Mouse (Mus musculus) right cerebral cortex, adult 2 months (tissue): ENCODE measurements around the gene Smyd2.
A peak's percentile ranks its signal among the peaks of the same experiment; 100 is the strongest.

Source experiments
- DNase-seq, 2 experiments: peaks; one replicate each; pipeline ENCODE4 v3.0.0; 2021 to 2022; ENCODE audit warnings: low spot score in 2 of 2

Gene Smyd2

GRCm38 (mm10) chr1:189917126-189917500, 5.0 kb downstream of the Smyd2 start:
- no peak for DNase-seq

DNA sequence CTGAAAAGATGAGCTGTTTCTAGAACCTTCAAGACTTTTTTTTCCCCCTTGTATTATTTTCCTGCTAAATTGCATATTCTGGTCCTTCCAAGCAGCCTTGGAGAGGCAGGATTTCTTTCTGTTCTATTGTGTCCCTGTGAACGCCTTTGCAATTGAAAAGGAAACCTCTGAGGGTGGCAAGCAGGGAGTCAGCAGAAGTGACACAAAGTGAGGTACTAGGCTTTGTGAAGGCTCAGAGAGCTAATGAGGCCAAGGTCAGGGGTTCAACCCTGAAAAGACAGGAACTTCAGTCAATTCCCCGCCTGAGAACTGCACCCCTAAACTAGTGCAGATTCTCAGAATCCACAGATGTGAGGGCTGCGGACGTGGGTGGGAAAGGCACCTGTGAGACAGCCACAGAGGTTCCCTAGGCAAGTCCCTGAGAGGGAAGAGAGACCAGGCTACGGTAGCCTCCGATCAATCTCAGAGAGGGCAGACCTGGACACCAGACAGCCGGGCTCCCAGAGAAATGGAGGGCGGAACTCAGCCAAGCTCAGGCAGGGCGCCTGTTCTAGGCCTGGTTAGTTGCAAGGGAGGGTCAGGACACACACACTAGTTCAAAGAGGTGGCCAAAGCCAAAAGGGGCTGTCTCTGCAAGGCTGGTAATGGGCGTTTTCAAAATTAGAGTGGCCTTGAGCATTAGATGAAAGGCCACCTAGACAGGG, 5.6 kb downstream of the Smyd2 start:
- DNase-seq = no peak

GRCm38 (mm10) chr1:189913093-189913760, 8.9 kb downstream of the Smyd2 start:
- no peak for DNase-seq

- no peak for DNase-seq
Observed at GRCm38 (mm10) chr1:189910685-189911345, 11.3 kb downstream of the Smyd2 start.

DNA sequence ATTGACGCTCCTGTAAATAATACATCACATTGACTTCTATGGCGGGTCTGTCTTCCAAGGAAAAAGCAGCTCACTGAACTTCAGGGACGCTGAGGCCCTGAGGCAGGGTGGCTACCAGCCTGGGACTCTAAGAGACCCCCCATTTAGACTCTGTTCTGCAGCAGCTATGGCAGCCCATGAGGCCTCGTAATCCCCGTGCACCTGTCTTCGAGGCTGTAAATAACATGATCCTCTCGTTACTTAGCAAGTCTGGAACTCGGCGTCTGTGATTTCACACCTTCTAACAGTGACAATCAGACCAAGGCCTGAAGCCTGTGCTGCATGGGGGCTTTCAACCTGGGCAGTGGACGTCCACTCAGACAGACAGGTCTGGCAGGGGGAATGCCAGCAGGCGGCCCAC, 19.0 kb downstream of the Smyd2 start:
- no peak for DNase-seq

DNA sequence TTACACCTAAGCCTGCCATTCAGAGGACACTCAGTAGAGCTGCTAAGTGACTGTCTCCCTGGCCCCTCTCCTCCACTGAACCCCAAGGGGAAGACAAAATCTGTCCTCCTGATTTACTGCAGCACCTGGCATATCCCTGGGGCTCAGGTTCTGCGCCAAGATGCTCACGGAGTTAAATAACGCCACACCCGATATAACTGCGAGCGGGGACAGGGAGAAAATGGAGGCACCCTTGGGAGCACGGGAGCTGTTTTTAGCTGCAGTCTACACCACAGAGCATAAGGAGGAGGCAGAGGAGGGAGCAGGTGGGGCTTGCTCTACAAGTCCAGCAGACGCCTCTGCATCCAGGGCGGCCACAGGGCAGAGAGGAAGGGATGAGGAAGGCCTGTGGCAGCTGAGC, 19.8 kb downstream of the Smyd2 start:
- no peak for DNase-seq

- DNase-seq = no peak
Observed at GRCm38 (mm10) chr1:189899526-189899925, 22.6 kb downstream of the Smyd2 start.

- DNase-seq = no peak
Observed at GRCm38 (mm10) chr1:189898708-189899107, 23.5 kb downstream of the Smyd2 start.

GRCm38 (mm10) chr1:189897861-189898260, 24.3 kb downstream of the Smyd2 start:
- no peak for DNase-seq

- DNase-seq = peak; percentile 31 to 45
Observed at GRCm38 (mm10) chr1:189894191-189894590, 28.0 kb downstream of the Smyd2 start.

DNA sequence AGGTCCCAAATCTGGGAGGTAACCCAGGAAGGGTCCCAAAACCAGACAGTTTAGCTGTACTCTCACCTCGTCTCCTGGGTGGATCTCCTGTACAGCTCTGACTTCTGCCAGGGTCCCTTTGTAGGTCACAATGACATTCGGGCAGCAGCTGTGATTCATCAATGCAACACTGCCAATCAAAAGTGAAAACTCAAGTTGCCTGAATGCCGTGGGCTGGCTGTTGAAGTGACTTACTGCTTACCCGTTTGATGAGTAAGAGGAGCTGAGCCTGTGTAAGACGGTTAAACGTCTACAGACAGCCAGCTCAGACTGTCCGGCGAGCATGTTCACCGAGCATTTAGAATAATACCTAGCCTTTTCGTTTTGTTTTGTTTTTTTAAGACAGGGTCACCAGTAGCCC, 33.4 kb downstream of the Smyd2 start:
- DNase-seq = no peak

DNA sequence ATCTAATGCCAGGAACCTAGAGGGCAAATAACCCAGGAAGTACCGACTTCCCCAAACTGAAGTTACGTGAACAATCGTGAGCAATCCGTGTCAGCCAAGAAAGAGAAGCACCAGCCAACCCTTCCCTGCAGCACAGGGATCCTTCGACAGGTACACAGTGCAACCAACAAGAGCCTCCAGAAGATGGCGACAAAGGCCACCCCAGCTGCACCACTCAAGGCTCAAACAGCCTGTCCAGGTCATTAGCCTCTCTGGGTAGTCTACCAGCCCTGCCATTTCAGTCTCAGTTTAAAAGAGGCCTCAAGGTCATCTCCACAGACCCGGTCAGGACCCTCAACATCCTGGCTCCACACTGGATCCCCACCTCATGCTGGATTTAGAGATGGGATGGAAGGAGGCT, 34.6 kb downstream of the Smyd2 start:
- peak; percentile 70 to 74 for DNase-seq

- no peak for DNase-seq
Observed at GRCm38 (mm10) chr1:189885975-189886374, 36.2 kb downstream of the Smyd2 start.

- DNase-seq = no peak
Observed at GRCm38 (mm10) chr1:189884951-189885350, 37.2 kb downstream of the Smyd2 start.

- peak; percentile 59 to 71 for DNase-seq
Observed at GRCm38 (mm10) chr1:189883531-189884170, 38.5 kb downstream of the Smyd2 start.

DNA sequence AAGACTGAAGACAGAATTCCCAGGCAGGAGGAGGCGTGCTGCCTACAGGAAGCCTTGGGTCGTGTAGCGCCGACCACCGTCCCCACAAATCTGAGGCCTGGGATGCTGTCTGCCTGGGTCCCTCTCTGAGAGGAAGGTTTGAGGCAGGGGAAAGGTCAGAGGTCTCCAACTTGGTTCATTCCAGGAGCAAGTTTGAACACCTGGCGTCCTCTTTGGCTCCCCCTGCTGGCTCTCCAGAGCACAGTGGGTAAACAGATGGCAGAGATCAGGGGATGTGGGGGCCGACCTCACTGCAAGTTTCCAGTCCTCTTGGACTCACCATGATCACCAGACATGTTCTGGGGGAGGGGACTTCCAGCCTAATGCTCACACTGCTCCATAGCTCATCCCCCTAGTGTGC, 39.3 kb downstream of the Smyd2 start:
- DNase-seq = peak; percentile 39 to 47

- DNase-seq = no peak
Observed at GRCm38 (mm10) chr1:189880745-189881144, 41.4 kb downstream of the Smyd2 start.

DNA sequence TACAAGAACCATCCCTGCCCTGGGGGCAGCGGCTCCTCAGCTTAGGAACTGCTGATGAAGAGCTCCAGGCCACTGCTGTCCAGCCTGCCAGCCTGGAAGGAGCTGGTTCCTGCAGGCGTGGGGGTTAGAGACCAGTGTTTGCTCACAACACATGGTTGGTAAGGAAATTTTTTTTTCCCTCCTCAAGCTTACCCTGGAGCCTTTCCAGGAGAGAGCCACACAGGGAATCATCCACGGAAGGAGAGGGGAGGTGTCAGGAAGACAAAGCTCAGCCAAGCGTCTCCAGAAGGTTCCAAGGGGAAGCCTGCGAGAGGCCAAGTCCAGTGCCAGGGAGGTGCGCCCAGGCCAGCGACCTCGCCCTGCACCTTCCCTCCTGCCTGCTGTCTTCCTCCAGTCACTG, 42.2 kb downstream of the Smyd2 start:
- DNase-seq = peak in 1 of 2 experiments; percentile 26

DNA sequence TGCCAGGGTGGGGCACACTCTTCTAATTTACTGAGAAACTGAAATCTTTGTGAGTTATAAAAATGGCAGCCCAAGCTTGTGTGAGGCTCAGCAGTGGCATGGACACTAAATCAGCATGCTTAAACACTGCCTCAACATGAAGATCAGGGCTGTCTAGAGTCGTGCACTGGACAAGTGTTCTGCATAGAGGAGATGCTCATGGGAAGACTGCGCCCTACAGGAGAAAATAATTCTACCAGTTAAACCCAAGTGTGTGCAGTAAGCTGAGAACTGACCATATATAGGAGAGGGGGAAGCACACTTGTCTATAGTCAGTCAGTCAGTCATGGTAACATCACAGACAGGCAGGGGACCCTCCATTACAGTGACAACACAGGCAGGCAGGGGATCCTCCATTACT, 43.0 kb downstream of the Smyd2 start:
- DNase-seq = no peak

- DNase-seq = no peak
Observed at GRCm38 (mm10) chr1:189876162-189876561, 46.0 kb downstream of the Smyd2 start.

DNA sequence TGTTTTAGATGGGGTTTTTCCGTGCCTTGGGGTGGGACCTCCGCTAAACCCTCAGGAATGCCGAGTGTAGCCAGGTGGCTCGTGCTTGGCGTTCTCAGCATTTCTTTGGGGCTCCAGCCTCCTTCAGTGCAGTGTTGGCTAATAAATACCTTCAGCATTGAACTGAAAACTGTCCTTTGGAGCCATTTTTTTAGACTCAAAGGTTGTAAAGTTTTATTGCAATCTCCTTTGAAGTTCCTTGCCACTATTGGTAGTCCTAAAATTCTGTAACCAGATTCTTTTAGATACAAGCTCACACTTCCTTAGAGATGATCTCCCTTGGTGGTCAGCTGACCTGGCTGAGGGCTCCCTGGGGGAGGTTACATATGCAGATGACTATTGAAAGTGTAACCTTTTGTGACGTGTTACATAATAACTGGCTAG, 46.7 kb downstream of the Smyd2 start:
- DNase-seq = no peak

DNA sequence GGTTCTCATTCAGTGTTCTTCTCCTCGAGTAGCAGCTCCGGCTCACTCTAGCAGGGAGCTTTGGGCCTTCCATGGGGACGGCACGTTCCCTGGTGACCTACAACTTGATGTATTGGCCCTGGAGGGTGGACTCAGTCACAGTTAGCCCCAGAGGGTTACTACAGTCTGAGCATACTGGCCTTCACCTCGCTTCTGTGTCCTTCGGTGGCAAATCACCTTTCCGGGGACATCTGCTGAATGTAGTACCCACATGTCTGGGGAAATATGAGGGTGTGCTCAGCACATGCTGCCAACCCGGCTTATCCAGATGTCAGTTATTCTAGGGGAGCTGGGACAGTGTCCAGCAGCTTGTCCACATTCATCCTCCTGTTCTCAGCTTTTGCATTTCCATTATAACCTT, 48.6 kb downstream of the Smyd2 start:
- no peak for DNase-seq

GRCm38 (mm10) chr1:189872050-189872449, 50.1 kb downstream of the Smyd2 start:
- DNase-seq = no peak
